Mouse (Mus musculus) forebrain, embryonic 14.5 days (tissue): ENCODE measurements around the gene Tspan10. TPM values are rescaled to one million over a fixed set of nuclear protein-coding genes. Genes with fewer than 3 reads are reported as not detected.

Source experiments
- ATAC-seq: fragments of 200-750 bp; cut with Nextera tagmentation; 2 replicates; pipeline ENCODE4 v1.8.0; 2017; ENCODE audit warnings: mild to moderate bottlenecking, moderate library complexity
- DNase-seq: peaks from one replicate; pipeline ENCODE4 v3.0.0-alpha.2; 2015; ENCODE audit warnings: low spot score
- H3K27ac ChIP-seq: fragments of 300-500 bp; sonication (generic); 2 replicates; pipeline ENCODE4 v1.5.1; 2014; ENCODE audit warnings: low read depth, mild to moderate bottlenecking, control low read depth, low read length, moderate library complexity
- H3K27me3 ChIP-seq: fragments of 300-500 bp; sonication (generic); replicated peaks from 2 replicates; pipeline ENCODE4 v1.6.1; 2014; ENCODE audit warnings: low read length, control low read depth, mixed read lengths; ENCODE audit not compliant: control insufficient read depth, insufficient read depth
- H3K36me3 ChIP-seq: fragments of 300-500 bp; sonication (generic); 2 replicates; pipeline ENCODE4 v1.6.1; 2014; ENCODE audit warnings: low read length, control low read depth; ENCODE audit not compliant: control insufficient read depth, insufficient read depth
- H3K4me1 ChIP-seq: fragments of 300-500 bp; sonication (generic); 2 replicates; pipeline ENCODE4 v1.6.1; 2014; ENCODE audit warnings: antibody characterized with exemption, low read length, control low read depth; ENCODE audit not compliant: control insufficient read depth, insufficient read depth
- H3K4me2 ChIP-seq: fragments of 300-500 bp; sonication (generic); 2 replicates; pipeline ENCODE4 v1.6.1; 2014; ENCODE audit warnings: mild to moderate bottlenecking, control low read depth, low read length
- H3K4me3 ChIP-seq: fragments of 300-500 bp; sonication (generic); 2 replicates; pipeline ENCODE4 v1.5.1; 2014; ENCODE audit warnings: low read depth, low read length, control low read depth
- H3K9ac ChIP-seq: fragments of 300-500 bp; sonication (generic); 2 replicates; pipeline ENCODE4 v1.6.1; 2014; ENCODE audit warnings: mild to moderate bottlenecking, low read length, control low read depth, moderate library complexity
- H3K9me3 ChIP-seq: fragments of 300-500 bp; sonication (generic); replicated peaks from 2 replicates; pipeline ENCODE4 v1.6.1; 2016; ENCODE audit warnings: low read length, control low read depth, mixed read lengths; ENCODE audit not compliant: control insufficient read depth
- WGBS: fragments of 180-500 bp; shearing (Covaris S2); extraction: QIAGEN DNeasy Blood & Tissue Kit; methylation state at CpG from one replicate; pipeline ENCODE4 v1.1.7; 2014; 5-methylcytosine and 5-hydroxymethylcytosine counted together
- polyA plus RNA-seq: library from polyadenylated mRNA; unstranded; fragments of >200 nt; fragmentation: Nextera tagmentation; extraction: Ambion mirVana; gene quantifications from 2 replicates; pipeline ENCODE4 v1.2.1, GENCODE M21; 2014

The Tspan10 gene
- polyA plus RNA-seq, 1 experiment from 2014 or later: not detected

DNA sequence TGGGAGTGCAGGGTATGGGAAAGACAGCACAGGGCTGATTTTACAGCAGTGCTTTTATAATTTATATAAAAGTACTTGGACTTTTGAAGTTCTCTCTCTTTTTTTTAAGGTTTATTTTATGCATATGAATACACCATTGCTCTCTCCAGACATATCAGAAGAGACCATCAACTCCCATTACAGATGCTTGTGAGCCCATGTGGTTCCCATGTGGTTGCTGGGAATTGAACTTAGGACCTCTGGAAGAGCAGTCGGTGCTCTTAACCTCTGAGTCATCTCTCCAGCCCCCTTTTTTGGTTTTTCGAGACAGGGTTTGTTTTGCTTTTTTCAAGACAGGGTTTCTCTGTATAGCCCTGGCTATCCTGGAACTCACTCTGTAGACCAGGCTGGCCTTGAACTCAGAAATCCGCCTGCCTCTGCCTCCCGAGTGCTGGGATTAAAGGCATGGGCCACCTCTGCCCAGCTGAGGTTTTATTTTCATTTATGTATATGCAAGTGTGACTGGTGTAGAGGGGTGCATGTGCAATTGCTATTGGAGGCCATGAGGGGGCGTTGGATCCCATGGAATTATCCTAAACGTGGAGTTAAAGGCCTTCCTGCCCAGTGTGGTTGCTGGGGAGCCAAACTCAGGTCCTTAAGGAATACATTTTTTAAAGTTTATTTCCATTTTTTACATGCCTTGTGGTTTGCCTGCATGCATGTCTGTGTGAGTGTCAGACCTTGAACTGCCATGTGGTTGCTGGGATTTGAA, 16.6 kb downstream of the Tspan10 start:
- peak overlapping the region; percentile 82 for H3K4me3 ChIP-seq
- H3K9me3 ChIP-seq: no peaks in the 10 kb centered on the region
- no peak overlapping the region for H3K27ac ChIP-seq
- WGBS: 74% methylated on average over 6 of the region's 6 CpGs
- H3K27me3 ChIP-seq: no peaks in the 10 kb centered on the region
- H3K36me3 ChIP-seq: peaks cover 47% of the 10 kb centered on the region
- peak overlapping the region; percentile 97 for H3K9ac ChIP-seq
- H3K4me2 ChIP-seq: peak overlapping the region; percentile 78
- DNase-seq (no peak), ATAC-seq (no peak)
- H3K4me1 ChIP-seq: peaks cover 3% of the 10 kb centered on the region; the same call in 1 of the 2 replicates

DNA sequence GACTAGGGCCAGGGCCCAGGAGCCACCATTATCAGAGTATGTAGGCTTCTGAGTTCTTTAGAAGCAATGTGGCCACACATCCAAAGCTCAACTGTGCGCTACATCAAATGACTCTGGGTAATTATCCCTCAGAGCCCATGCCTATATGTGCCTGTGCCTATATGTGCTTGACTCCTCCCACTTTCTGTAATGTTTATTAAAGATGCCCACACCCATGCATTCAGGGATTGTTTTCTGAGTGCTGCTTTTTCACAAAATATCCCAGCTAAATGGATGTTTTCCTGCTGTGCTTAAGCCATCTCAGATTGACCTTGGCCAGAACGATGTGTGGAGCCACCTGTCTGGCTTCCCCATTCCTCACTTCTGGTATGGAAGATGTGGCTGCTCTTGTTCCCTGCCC, 21.1 kb downstream of the Tspan10 start:
- Histone ChIP-seq H3K27ac (no peak overlapping the region), H3K9ac (no peak overlapping the region), H3K27me3 (no peaks in the 10 kb centered on the region), H3K4me2 (no peak overlapping the region), H3K4me3 (no peak overlapping the region), H3K9me3 (no peaks in the 10 kb centered on the region), H3K4me1 (peaks cover 12% of the 10 kb centered on the region), H3K36me3 (peaks cover 53% of the 10 kb centered on the region)
- ATAC-seq (no peak), DNase-seq (no peak)
- WGBS: 89% methylated on average over 2 of the region's 2 CpGs

DNA sequence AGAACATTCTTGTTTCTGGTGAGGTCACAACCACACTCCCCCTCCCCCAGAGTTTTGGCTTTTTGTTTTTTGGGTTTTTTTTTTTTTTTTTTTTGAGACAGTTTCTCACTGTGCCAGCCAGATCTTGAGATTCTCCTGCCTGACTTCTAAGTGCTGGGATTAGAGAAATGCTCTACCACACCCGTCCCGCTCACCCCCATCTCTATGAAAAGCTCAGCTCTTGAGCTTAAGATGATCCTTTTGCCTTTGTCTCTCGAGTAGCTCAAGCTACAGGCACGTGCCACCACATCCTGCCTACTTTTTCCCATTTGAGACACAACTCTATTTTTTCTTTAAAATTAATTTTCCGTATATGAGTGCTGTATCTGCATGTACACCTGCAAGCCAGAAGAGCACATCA, 21.9 kb downstream of the Tspan10 start:
- WGBS: 90% methylated on average over 5 of the region's 5 CpGs
- peaks cover 56% of the 10 kb centered on the region for H3K36me3 ChIP-seq
- H3K9me3 ChIP-seq: no peaks in the 10 kb centered on the region
- H3K9ac ChIP-seq: no peak overlapping the region
- H3K4me2 ChIP-seq: no peak overlapping the region
- H3K27me3 ChIP-seq: no peaks in the 10 kb centered on the region
- H3K27ac ChIP-seq: no peak overlapping the region
- ATAC-seq: no peak
- H3K4me1 ChIP-seq: peaks cover 11% of the 10 kb centered on the region
- no peak overlapping the region for H3K4me3 ChIP-seq
- no peak for DNase-seq

DNA sequence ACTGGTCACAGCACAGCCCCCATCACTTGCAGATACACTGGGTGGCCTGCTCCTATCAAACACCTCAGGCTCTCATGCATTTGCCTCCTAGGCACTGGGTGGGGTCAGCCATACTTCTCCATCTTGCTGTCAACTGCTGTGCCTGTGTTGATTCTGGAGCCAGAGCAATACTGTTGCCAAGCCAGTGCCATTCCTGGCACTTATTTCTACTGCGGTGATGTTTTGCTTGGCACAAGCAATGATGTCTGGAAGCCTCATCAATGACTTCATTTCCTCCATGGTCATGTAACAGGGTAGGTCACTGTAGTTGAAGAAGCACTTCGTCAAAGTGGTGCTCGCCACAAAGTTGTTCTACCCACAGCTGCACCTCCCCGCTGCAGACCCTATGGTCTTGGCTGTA, 23.1 kb downstream of the Tspan10 start:
- no peaks in the 10 kb centered on the region for H3K9me3 ChIP-seq
- DNase-seq (no peak), ATAC-seq (no peak)
- no peak overlapping the region for H3K9ac ChIP-seq
- H3K4me3 ChIP-seq: no peak overlapping the region
- H3K27ac ChIP-seq: no peak overlapping the region
- peaks cover 58% of the 10 kb centered on the region for H3K36me3 ChIP-seq
- H3K4me1 ChIP-seq: peaks cover 11% of the 10 kb centered on the region
- no peak overlapping the region for H3K4me2 ChIP-seq
- H3K27me3 ChIP-seq: no peaks in the 10 kb centered on the region
- 97% methylated on average over 4 of the region's 4 CpGs for WGBS

DNA sequence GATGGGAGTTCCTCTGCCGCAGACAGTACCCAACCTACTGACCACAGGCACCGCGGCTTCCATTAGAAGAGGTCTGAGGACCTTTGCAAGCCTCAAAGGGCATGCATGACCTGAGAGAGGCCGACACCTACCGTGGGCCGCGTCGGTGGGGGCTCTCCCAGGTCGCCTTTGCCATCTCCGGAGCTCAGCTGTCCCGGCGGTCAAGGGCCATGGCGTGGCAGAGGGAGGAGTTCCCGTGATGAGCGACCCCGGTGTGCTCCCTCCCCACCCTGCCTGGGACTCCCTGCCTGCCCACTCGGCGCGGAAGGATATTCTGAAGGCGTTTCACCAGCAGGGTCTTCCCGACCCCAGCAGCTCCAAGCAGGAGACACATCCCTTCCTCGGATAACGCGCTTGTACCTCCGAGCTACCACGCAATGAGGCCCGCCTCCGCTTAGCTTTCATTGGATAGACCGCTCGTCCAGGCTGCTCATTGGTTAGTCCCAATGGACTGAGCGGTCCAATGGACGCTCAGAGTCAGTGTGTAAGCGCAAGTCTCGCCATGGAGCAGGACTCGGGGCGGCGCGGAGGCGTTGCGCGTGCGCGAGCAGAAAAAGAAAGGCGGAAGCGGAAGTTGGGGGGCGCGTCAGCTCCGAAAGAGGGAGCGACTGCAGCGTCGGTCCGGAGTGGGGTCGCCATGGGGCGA, 24.7 kb downstream of the Tspan10 start, which contains the start of gene Arl16:
TSS of gene Arl16 (minus strand) at position 557 of the 685 bp plus-strand sequence.
- Histone ChIP-seq H3K27me3 (no peaks in the 10 kb centered on the region), H3K4me1 (peaks cover 11% of the 10 kb centered on the region), H3K36me3 (peaks cover 58% of the 10 kb centered on the region), H3K4me3 (peak within 1 kb of the TSS; percentile 90), H3K9ac (peak within 1 kb of the TSS; percentile 92), H3K4me2 (peak within 1 kb of the TSS; percentile 97), H3K9me3 (no peaks in the 10 kb centered on the region), H3K27ac (peak within 1 kb of the TSS; percentile 80)
- DNase-seq: peak; percentile 100
- under 1% methylated on average over 52 of the region's 54 CpGs for WGBS
- ATAC-seq: peak; percentile 100

DNA sequence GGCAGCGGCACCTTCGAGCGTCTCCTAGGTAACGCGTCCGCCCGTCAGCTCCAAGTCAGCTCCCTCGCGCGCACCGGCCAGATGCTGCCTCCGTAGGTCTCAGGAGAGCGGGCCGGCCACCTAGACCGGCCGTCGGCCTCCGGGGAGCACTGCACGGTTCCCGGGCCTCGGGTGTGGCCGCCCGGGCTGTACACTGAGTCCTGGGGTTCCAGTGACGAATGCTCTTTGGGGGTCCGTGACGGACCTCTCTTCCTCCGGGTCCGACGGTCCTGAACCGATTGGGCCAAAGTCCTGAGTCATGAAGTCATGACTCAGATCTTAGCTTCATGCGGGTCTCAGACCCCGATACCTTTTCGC, 25.3 kb downstream of the Tspan10 start:
- 3% methylated on average over 33 of the region's 33 CpGs for WGBS
- H3K4me3 ChIP-seq: peak overlapping the region; percentile 90
- peak overlapping the region; percentile 24; the same call in 1 of the 2 replicates for H3K27ac ChIP-seq
- peaks cover 11% of the 10 kb centered on the region for H3K4me1 ChIP-seq
- H3K36me3 ChIP-seq: peaks cover 58% of the 10 kb centered on the region
- DNase-seq (no peak), ATAC-seq (peak; percentile 68)
- H3K9ac ChIP-seq: peak overlapping the region; percentile 80
- H3K9me3 ChIP-seq: no peaks in the 10 kb centered on the region
- H3K4me2 ChIP-seq: peak overlapping the region; percentile 72
- no peaks in the 10 kb centered on the region for H3K27me3 ChIP-seq

DNA sequence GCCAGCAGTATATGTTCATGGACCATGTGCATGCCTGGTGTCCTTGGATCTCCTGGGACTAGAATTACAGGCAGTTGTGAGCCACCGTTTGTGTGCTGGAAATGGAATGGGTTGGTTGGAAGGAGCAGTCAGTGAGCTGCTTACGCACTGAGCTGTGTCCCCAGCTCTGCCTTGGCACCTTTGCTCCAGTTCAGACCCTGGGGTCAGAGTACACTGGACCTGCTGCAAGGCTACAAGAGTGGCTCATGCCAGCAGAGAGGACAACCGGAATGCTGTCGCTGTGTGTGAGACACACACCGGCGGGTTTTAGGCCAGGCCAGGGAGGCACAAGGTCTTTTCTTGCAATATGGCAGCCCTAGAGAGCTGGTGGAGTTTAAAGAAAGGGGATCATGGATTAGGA, 29.6 kb downstream of the Tspan10 start:
- no peak for ATAC-seq
- H3K36me3 ChIP-seq: peaks cover 75% of the 10 kb centered on the region
- 99% methylated on average over 6 of the region's 6 CpGs for WGBS
- no peak for DNase-seq
- no peaks in the 10 kb centered on the region for H3K9me3 ChIP-seq
- H3K4me1 ChIP-seq: peaks cover 3% of the 10 kb centered on the region; the same call in 1 of the 2 replicates
- H3K27ac ChIP-seq: no peak overlapping the region
- no peak overlapping the region for H3K4me3 ChIP-seq
- no peak overlapping the region for H3K4me2 ChIP-seq
- no peak overlapping the region for H3K9ac ChIP-seq
- no peaks in the 10 kb centered on the region for H3K27me3 ChIP-seq

DNA sequence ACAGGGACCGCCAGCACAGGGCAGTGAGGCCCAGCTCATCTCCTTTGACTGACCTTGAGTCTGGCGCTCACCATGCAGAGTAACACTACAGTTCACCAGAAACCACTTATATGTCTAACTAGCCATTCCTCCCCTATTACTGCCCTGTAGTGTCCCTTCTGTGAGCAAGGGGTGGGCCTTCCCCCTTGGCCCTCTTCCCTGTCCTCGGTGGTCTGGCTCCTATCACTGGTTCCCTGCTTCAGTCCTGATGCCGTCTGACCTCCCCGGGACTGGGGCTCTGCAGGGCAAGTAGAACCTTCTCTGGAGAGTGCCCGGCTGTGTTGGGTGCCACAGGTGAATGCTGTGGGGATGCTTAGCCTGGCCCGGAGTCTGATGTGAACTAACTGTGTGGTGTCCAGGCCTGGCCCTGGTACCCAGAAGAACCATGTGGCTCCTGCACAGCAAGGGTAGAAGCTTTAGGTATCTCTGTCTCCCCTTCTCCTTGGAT, 41.0 kb downstream of the Tspan10 start:
- Histone ChIP-seq H3K27ac (peak overlapping the region; percentile 91), H3K4me2 (peak overlapping the region; percentile 90; the same call in 1 of the 2 replicates), H3K36me3 (peaks cover 75% of the 10 kb centered on the region), H3K9me3 (no peaks in the 10 kb centered on the region), H3K27me3 (no peaks in the 10 kb centered on the region), H3K4me3 (peak overlapping the region; percentile 97; the same call in 1 of the 2 replicates), H3K4me1 (peaks cover 7% of the 10 kb centered on the region), H3K9ac (peak overlapping the region; percentile 86; the same call in 1 of the 2 replicates)
- WGBS: 86% methylated on average over 7 of the region's 7 CpGs
- ATAC-seq (no peak), DNase-seq (no peak)
